Mouse (Mus musculus) erythroblast, adult 5-6 weeks (primary cell): Measurements from ENCODE around the gene Bik. TPM values are rescaled to one million over a fixed set of nuclear protein-coding genes. Genes with fewer than 3 reads are reported as not detected.

Source experiments
- ATAC-seq: replicated peaks from 2 replicates; pipeline ENCODE4 v1.8.0; 2016; ENCODE audit warnings: moderate number of reproducible peaks, mild to moderate bottlenecking, moderate TSS enrichment, inconsistent platforms; ENCODE audit not compliant: poor library complexity, low FRiP score, severe bottlenecking
- total RNA-seq, 2 experiments: library from RNA; stranded (forward) in 1 of 2; stranded (reverse) in 1 of 2; fragments of 150-400 nt in 1 of 2; fragments of 200-764, 138-1000 nt in 1 of 2; gene quantifications; 2 replicates each; pipeline versions ENCODE4 v1.2.3 to v1.2.4; 2015 to 2017; ENCODE audit warnings: low replicate concordance in 2 of 2

Gene Bik
- total RNA-seq, 2 experiments from 2014 or later: not detected

GRCm38 (mm10) chr15:83539905-83540304 is 13.2 kb downstream of the Bik start:
- ATAC-seq: no peak

- no peak for ATAC-seq
These were observed 15.1 kb downstream of the Bik start for GRCm38 (mm10) chr15:83541647-83542287.

- no peak for ATAC-seq
These were observed 19.4 kb downstream of the Bik start for GRCm38 (mm10) chr15:83546029-83546428.

- no peak for ATAC-seq
These were observed 20.5 kb downstream of the Bik start for GRCm38 (mm10) chr15:83547144-83547543.

- no peak for ATAC-seq
These were observed 23.5 kb downstream of the Bik start for GRCm38 (mm10) chr15:83550137-83550536.

GRCm38 (mm10) chr15:83553831-83554230 is 27.2 kb downstream of the Bik start:
- no peak for ATAC-seq

- peak; percentile 95 for ATAC-seq
These were observed 28.7 kb downstream of the Bik start for GRCm38 (mm10) chr15:83555161-83555974.

- ATAC-seq: no peak
These were observed 34.3 kb downstream of the Bik start for GRCm38 (mm10) chr15:83560941-83561477.

- ATAC-seq: peak; percentile 34
These were observed 36.1 kb downstream of the Bik start for GRCm38 (mm10) chr15:83562626-83563270.

- ATAC-seq: peak; percentile 73
These were observed 36.7 kb downstream of the Bik start, which contains the start of the genes Tspo and Mcat for GRCm38 (mm10) chr15:83563327-83563856. TSS of gene Tspo (plus strand) at chr15:83563592. TSS of gene Mcat (minus strand) at chr15:83563787.

GRCm38 (mm10) chr15:83563857-83564651 is 37.4 kb downstream of the Bik start:
- peak; percentile 60 for ATAC-seq

- peak; percentile 79 for ATAC-seq
These were observed 38.8 kb downstream of the Bik start for GRCm38 (mm10) chr15:83565434-83565833.

- ATAC-seq: no peak
These were observed 39.3 kb downstream of the Bik start for GRCm38 (mm10) chr15:83566006-83566405.

- ATAC-seq: no peak
These were observed 41.1 kb downstream of the Bik start for GRCm38 (mm10) chr15:83567728-83568127.

GRCm38 (mm10) chr15:83568544-83568943 is 41.9 kb downstream of the Bik start:
- no peak for ATAC-seq

- ATAC-seq: no peak
These were observed 43.0 kb downstream of the Bik start for GRCm38 (mm10) chr15:83569682-83570081.

- peak; percentile 48 for ATAC-seq
These were observed 44.0 kb downstream of the Bik start for GRCm38 (mm10) chr15:83570641-83571040.

GRCm38 (mm10) chr15:83571636-83572035 is 45.0 kb downstream of the Bik start:
- no peak for ATAC-seq

GRCm38 (mm10) chr15:83572132-83572531 is 45.5 kb downstream of the Bik start:
- ATAC-seq: no peak
